Mouse (Mus musculus) neutrophil, adult 83 days (primary cell): ENCODE measurements around the gene B3gnt7. TPM values are rescaled to one million over a fixed set of nuclear protein-coding genes. Genes with fewer than 3 reads are reported as not detected.

ENCODE experiments used
- total RNA-seq, 2 experiments: library from RNA; stranded (reverse); gene quantifications; one replicate each; pipeline ENCODE4 v1.2.4; 2023

B3gnt7 gene
- total RNA-seq = not detected

DNA sequence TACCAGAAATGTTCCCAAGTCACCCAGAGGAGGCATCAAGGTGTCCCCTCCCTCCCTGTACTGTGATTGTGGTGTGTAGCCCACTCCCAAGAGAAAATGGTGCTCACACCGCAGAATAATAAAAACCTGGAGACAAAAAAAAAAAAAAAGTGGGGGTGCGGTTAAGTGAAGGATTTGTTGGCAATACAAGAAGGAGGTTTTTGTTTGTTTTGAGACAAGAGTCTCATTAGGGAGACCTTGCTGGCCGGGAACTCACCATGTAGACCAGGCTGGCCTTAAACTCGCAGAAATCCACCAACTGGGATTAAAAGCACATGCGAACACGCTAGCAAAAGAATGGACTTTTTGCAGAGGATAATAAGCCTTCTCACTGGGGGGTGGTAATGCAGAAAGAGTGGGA lies at the start of gene B3gnt7:
B3gnt7 (plus strand) TSS at position 301 of the 400 bp plus-strand sequence.

Other genes with a start within 250 kb of the B3gnt7 start
- gene Psmd1, start 238.4 kb upstream of the B3gnt7 start, total RNA-seq = 10 to 100 TPM; 45.5 to 50.1 TPM
- not detected for gene Htr2b, start 190.9 kb upstream of the B3gnt7 start, total RNA-seq
- under 1 TPM in 1 of 2 experiments, not detected in 1; 0.57 TPM for gene Gm21972, start 169.2 kb upstream of the B3gnt7 start, total RNA-seq
- gene Armc9, start 148.1 kb upstream of the B3gnt7 start, total RNA-seq = 1 to 10 TPM; 3.1 to 5.7 TPM
- gene Ncl, start 56.6 kb downstream of the B3gnt7 start, total RNA-seq = 100 to 1,000 TPM; 165 to 170 TPM
- gene Nmur1, start 123.4 kb downstream of the B3gnt7 start, total RNA-seq = under 1 TPM in 1 of 2 experiments, not detected in 1; 0.44 TPM
- gene Tex44, start 123.5 kb downstream of the B3gnt7 start, total RNA-seq = not detected
- gene Ptma, start 223.9 kb downstream of the B3gnt7 start, total RNA-seq = 1,000 to 10,000 TPM; 1,237 to 1,338 TPM